Mouse (Mus musculus): ENCODE measurements around the gene Lgalsl.

DNA sequence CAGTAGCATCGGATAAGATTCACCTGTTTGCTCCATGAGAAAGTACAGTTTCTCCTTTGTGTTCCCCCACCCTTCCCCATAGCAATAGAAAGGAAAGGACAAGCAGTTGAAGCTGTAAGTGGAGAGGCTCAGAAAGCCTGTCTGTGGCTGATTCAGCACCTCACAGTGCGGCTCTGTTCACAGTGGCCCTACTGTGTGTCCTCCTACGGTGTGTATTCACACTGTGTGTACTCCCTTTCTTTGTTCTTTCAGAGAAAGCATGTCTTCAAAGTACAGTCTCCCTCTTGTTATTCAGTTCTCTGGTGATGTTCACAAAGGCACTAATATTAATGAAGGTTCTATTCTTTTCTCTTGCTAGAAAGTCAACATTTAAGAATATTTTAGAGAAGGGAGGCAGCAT lies 38.2 kb downstream of the Lgalsl start:
- TF ChIP-seq CTCF (IDR thresholded peaks at IDR 0.05; ENCODE audit: low read depth) (no peak), EP300 (IDR thresholded peaks at IDR 0.05; ENCODE audit: low read depth) (no peak)

Measured in liver, postnatal 0 days (tissue).